Comparison of ENCODE assay signal across 18 mouse cellular contexts in genomic region chr12:25108865-25109264, GRCm38 (mm10). TPM values are rescaled to one million over a fixed set of nuclear protein-coding genes. Genes with fewer than 3 reads are reported as not detected.
DNase-seq lines count a peak whose midpoint lies in the region; ATAC-seq lines count a peak whose summit lies in the region.
"Had no signal": no experiment of that assay in that cellular context is flagged by ENCODE, and none has a peak within 500 bp of the region (broad histone marks: within the 10 kb centered on the region; RNA-seq: fewer than 3 reads in every experiment).

No protein-coding gene starts in this region.

- ATAC-seq in stomach, embryonic 14.5 days (ENCODE audit: insufficient number of reproducible peaks, insufficient read depth, low FRiP score, low read depth): 0 out of 2 replicates have a peak, but pooled peaks have one; percentile 31
- ATAC-seq in granulocyte monocyte progenitor cell, adult 5-6 weeks (replicated peaks; ENCODE audit: poor library complexity, severe bottlenecking): no peak

- no peaks in the 10 kb centered on the region for H3K36me3 ChIP-seq in stomach, embryonic 14.5 days (ENCODE audit: control insufficient read depth, insufficient read depth, low read length)
- H3K36me3 ChIP-seq: G1E; heart, embryonic 12.5 days; hindbrain, embryonic 12.5 days; limb, embryonic 13.5 days had no signal

- peak overlapping the region; percentile 27; the same call in 1 of the 2 replicates for H3K27ac ChIP-seq in stomach, embryonic 14.5 days (ENCODE audit: low read length)
- H3K27ac ChIP-seq: hindbrain, embryonic 12.5 days; limb, embryonic 13.5 days had no signal

- H3K27me3 ChIP-seq in stomach, embryonic 14.5 days (ENCODE audit: control insufficient read depth, insufficient read depth, low read length): no peaks in the 10 kb centered on the region
- H3K27me3 ChIP-seq: heart, embryonic 12.5 days; limb, embryonic 13.5 days had no signal

- no peaks in the 10 kb centered on the region for H3K4me1 ChIP-seq in stomach, embryonic 14.5 days (ENCODE audit: control insufficient read depth, insufficient read depth, low read length)

- peak; percentile 84 for DNase-seq in kidney, adult 11 months
- no peak for DNase-seq in kidney, postnatal 4 days
- DNase-seq in ZHBTc4 (ENCODE audit: low read depth, low spot score): peak; percentile 44
- peak; percentile 41 to 83 for DNase-seq in kidney, adult 8-10 months
- no peak for DNase-seq in cerebellum, adult 9-11 months
- no peak for DNase-seq in left cerebral cortex, adult 18-20 months (ENCODE audit: low spot score in 2 of 2)
- DNase-seq: adrenal gland, postnatal 10 days; cerebellum, adult 8-10 months; embryo, embryonic 11 days; gastrocnemius, postnatal 25 days; midbrain, embryonic 14.5 days; thymus, adult 2 months had no signal

- no peaks in the 10 kb centered on the region for H3K9me3 ChIP-seq in stomach, embryonic 14.5 days (ENCODE audit: control insufficient read depth, low read depth, low read length)
- H3K9me3 ChIP-seq: hindbrain, embryonic 12.5 days had no signal

- H3K4me2 ChIP-seq in stomach, embryonic 14.5 days (replicated peaks; ENCODE audit: low read depth, low read length): no peak overlapping the region
- H3K4me2 ChIP-seq: heart, embryonic 12.5 days; hindbrain, embryonic 12.5 days; limb, embryonic 13.5 days had no signal

- H3K9ac ChIP-seq in stomach, embryonic 14.5 days (replicated peaks; ENCODE audit: low read depth, low read length): no peak overlapping the region
- H3K9ac ChIP-seq: heart, embryonic 12.5 days; hindbrain, embryonic 12.5 days; limb, embryonic 13.5 days had no signal

- H3K4me3 ChIP-seq in stomach, embryonic 14.5 days (ENCODE audit: low read depth, low read length): no peak overlapping the region
- H3K4me3 ChIP-seq: heart, embryonic 12.5 days; hindbrain, embryonic 12.5 days; limb, embryonic 13.5 days had no signal

- 71% methylated on average over 2 of the region's 2 CpGs for WGBS in stomach, embryonic 14.5 days

RNA-seq across cellular contexts. Expression of gene Id2, which starts 11.9 kb away (rescaled TPM):
- polyA plus RNA-seq in stomach, embryonic 14.5 days (2014; fragmentation: Nextera tagmentation; extraction: Ambion mirVana): 441 and 450 TPM in 2 replicates
- 1.7 and 8.5 TPM in 2 replicates for total RNA-seq in granulocyte monocyte progenitor cell, adult 5-6 weeks (2014; fragmentation: Nextera tagmentation)
- 7.4 and 11.7 TPM in 2 replicates for total RNA-seq in granulocyte monocyte progenitor cell, adult 5-6 weeks (2017)
- total RNA-seq in left cerebral cortex, adult 18-20 months (2021): 100 to 1,000 TPM; 127 to 156 TPM
- polyA plus RNA-seq: G1E had no signal

Comparison
In these comparisons a context has a peak if more than half of its experiments do, and no peak if none do; other contexts are left out.
1. DNase-seq: peak in kidney, adult 11 months (single experiment), ZHBTc4 (single experiment) and kidney, adult 8-10 months (2 of 2); none in kidney, postnatal 4 days (0 of 2), cerebellum, adult 9-11 months (single experiment) and left cerebral cortex, adult 18-20 months (0 of 2).
2. RNA of gene Id2, which starts 11.9 kb away (total RNA-seq): 127 to 156 TPM in left cerebral cortex, adult 18-20 months; 1.7 to 11.7 TPM in granulocyte monocyte progenitor cell, adult 5-6 weeks; every median in the first group is over 10 times any median in the second.